Mouse (Mus musculus) olfactory bulb, adult 2 months (tissue): Measurements from ENCODE around the gene E130114P18Rik.

Experiments used
- CTCF ChIP-seq: fragments of 200-500 bp; IDR thresholded peaks from 2 replicates; pipeline ENCODE4 v1.5.1; 2012; ENCODE audit warnings: low read depth, mild to moderate bottlenecking, low read length, moderate library complexity; ENCODE audit not compliant: insufficient read depth
- POLR2A ChIP-seq: fragments of 200-500 bp; IDR thresholded peaks from 2 replicates; pipeline ENCODE4 v1.6.1; 2012; ENCODE audit warnings: mild to moderate bottlenecking, low read depth, low read length, moderate library complexity; ENCODE audit not compliant: insufficient read depth

DNA sequence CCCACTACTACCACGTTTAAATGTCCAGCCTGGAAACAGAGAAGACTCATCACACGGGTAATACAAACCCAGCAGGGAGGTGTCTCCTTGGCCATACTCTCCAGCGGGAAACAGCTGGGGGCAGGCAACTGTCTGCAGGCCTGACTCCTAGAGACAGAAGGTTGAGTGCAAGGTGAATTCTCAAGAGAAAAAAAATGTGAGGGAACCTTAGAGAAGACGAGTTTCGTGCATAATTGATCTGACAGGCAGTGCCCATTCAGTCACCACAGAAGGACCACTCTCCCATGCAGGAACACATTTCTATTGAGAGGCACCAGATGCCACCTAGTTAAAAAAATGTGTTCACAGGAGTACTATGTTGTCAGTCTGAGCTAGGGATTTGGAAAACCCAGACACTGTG lies 105.4 kb downstream of the E130114P18Rik start:
- TF ChIP-seq CTCF (no peak), POLR2A (no peak)
